Mouse (Mus musculus) forebrain, embryonic 15.5 days (tissue): ENCODE measurements at regions not wholly inside any gene's neighbourhood (a gene's known extent, or its start where the extent isn't known, plus 50 kb on each side); places are given as distances from the start of the nearest gene placed in this dataset.

Experiments used
- ATAC-seq: fragments of 200-750 bp; cut with Nextera tagmentation; replicated peaks from 2 replicates; pipeline ENCODE4 v1.8.0; 2017; ENCODE audit warnings: mild to moderate bottlenecking, moderate TSS enrichment, moderate library complexity
- H3K27ac ChIP-seq: fragments of 300-500 bp; sonication (generic); replicated peaks from 2 replicates; pipeline ENCODE4 v1.5.1; 2015; ENCODE audit warnings: mild to moderate bottlenecking, inconsistent platforms
- H3K27me3 ChIP-seq: fragments of 300-500 bp; sonication (generic); 2 replicates; pipeline ENCODE4 v1.6.1; 2015; ENCODE audit warnings: inconsistent platforms
- H3K36me3 ChIP-seq: fragments of 300-500 bp; sonication (generic); 2 replicates; pipeline ENCODE4 v1.6.1; 2015; ENCODE audit warnings: mild to moderate bottlenecking, inconsistent platforms
- H3K4me1 ChIP-seq: fragments of 300-500 bp; sonication (generic); 2 replicates; pipeline ENCODE4 v1.6.1; 2015; ENCODE audit warnings: inconsistent platforms
- H3K4me2 ChIP-seq: fragments of 300-500 bp; sonication (generic); replicated peaks from 2 replicates; pipeline ENCODE4 v1.6.1; 2015; ENCODE audit warnings: mild to moderate bottlenecking, inconsistent platforms
- H3K4me3 ChIP-seq: fragments of 300-500 bp; sonication (generic); 2 replicates; pipeline ENCODE4 v1.5.1; 2015; ENCODE audit warnings: mild to moderate bottlenecking, inconsistent platforms
- H3K9ac ChIP-seq: fragments of 300-500 bp; sonication (generic); replicated peaks from 2 replicates; pipeline ENCODE4 v1.6.1; 2015; ENCODE audit warnings: mild to moderate bottlenecking, inconsistent platforms
- H3K9me3 ChIP-seq: fragments of 300-500 bp; sonication (generic); 2 replicates; pipeline ENCODE4 v1.6.1; 2016; ENCODE audit warnings: inconsistent platforms
- WGBS: fragments of 180-500 bp; shearing (Covaris S2); methylation state at CpG from one replicate; pipeline ENCODE4 v1.1.7; 2015; ENCODE audit warnings: mixed read lengths; 5-methylcytosine and 5-hydroxymethylcytosine counted together

- no peaks in the 10 kb centered on the region for H3K36me3 ChIP-seq
- no peak overlapping the region for H3K4me3 ChIP-seq
- H3K9me3 ChIP-seq: no peaks in the 10 kb centered on the region
- no peak for ATAC-seq
- H3K27ac ChIP-seq: no peak overlapping the region
- H3K27me3 ChIP-seq: no peaks in the 10 kb centered on the region
- H3K9ac ChIP-seq: no peak overlapping the region
- H3K4me2 ChIP-seq: no peak overlapping the region
- no peaks in the 10 kb centered on the region for H3K4me1 ChIP-seq
Measured at GRCm38 (mm10) chr15:97571885-97572284, 133.7 kb downstream of the Rpap3 start.

DNA sequence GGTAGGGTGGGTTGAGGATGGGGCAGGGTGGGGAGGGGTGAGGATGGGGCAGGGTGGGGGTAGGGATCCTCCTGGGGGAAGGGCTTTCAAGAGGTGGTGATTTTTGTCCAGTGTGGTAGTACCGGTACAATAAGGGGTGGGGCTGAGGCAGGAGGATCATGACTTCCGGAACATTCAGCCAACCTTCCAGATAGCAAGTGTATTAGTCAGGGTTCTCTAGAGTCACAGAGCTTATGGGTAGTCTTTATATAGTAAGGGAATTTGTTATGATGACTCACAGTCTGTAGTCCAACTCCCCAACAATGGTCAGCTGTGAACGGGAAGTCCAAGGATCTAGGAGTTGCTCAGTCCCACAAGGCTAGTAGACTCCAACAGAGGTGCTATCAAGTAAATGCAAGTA lies 145.5 kb downstream of the Rpap3 start:
- no peak overlapping the region for H3K4me2 ChIP-seq
- WGBS: 96% methylated on average over 3 of the region's 3 CpGs
- ATAC-seq: no peak
- H3K4me3 ChIP-seq: no peak overlapping the region
- H3K27me3 ChIP-seq: no peaks in the 10 kb centered on the region
- no peaks in the 10 kb centered on the region for H3K9me3 ChIP-seq
- H3K36me3 ChIP-seq: no peaks in the 10 kb centered on the region
- no peak overlapping the region for H3K9ac ChIP-seq
- H3K4me1 ChIP-seq: no peaks in the 10 kb centered on the region
- H3K27ac ChIP-seq: no peak overlapping the region

- no peak overlapping the region for H3K27ac ChIP-seq
- 94% methylated on average over 7 of the region's 7 CpGs for WGBS
- no peaks in the 10 kb centered on the region for H3K27me3 ChIP-seq
- H3K36me3 ChIP-seq: no peaks in the 10 kb centered on the region
- H3K9ac ChIP-seq: no peak overlapping the region
- H3K4me1 ChIP-seq: no peaks in the 10 kb centered on the region
- no peak overlapping the region for H3K4me3 ChIP-seq
- no peak overlapping the region for H3K4me2 ChIP-seq
- ATAC-seq: no peak
- no peaks in the 10 kb centered on the region for H3K9me3 ChIP-seq
Measured at GRCm38 (mm10) chr15:97558725-97559124, 146.9 kb downstream of the Rpap3 start.

GRCm38 (mm10) chr15:97548354-97548753 lies 157.3 kb downstream of the Rpap3 start:
- H3K27me3 ChIP-seq: no peaks in the 10 kb centered on the region
- no peaks in the 10 kb centered on the region for H3K4me1 ChIP-seq
- H3K9me3 ChIP-seq: no peaks in the 10 kb centered on the region
- no peaks in the 10 kb centered on the region for H3K36me3 ChIP-seq
- 91% methylated on average over 4 of the region's 4 CpGs for WGBS
- no peak overlapping the region for H3K4me3 ChIP-seq
- no peak overlapping the region for H3K27ac ChIP-seq
- H3K4me2 ChIP-seq: no peak overlapping the region
- no peak for ATAC-seq
- no peak overlapping the region for H3K9ac ChIP-seq

GRCm38 (mm10) chr15:97545034-97545433 lies 160.6 kb downstream of the Rpap3 start:
- Histone ChIP-seq H3K4me3 (no peak overlapping the region), H3K9ac (no peak overlapping the region), H3K9me3 (no peaks in the 10 kb centered on the region), H3K27ac (no peak overlapping the region), H3K4me2 (no peak overlapping the region), H3K4me1 (no peaks in the 10 kb centered on the region), H3K27me3 (no peaks in the 10 kb centered on the region), H3K36me3 (no peaks in the 10 kb centered on the region)
- WGBS: 86% methylated on average over 11 of the region's 11 CpGs
- no peak for ATAC-seq

DNA sequence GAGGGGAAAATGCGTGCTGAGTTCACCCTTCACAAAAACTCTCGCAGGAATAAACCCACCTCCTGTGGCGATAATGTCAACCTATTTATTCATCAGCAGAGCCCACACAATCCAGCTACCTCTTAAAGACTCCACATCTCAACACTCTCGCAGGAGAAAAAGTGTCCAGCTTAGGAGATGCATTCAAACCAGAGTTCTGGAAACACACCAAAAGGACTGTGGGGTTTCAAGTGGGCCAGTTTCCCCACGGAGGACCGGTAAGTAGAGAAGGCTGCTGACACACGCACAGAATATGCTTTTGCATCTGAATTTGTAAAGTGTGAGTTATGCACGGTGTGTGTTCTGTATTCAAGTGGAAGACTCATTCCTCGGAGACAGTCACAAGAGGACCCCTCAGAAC lies 164.0 kb downstream of the Rpap3 start:
- Histone ChIP-seq H3K4me3 (no peak overlapping the region), H3K9me3 (no peaks in the 10 kb centered on the region), H3K4me1 (no peaks in the 10 kb centered on the region), H3K27me3 (no peaks in the 10 kb centered on the region), H3K9ac (no peak overlapping the region), H3K4me2 (no peak overlapping the region), H3K36me3 (no peaks in the 10 kb centered on the region), H3K27ac (no peak overlapping the region)
- 68% methylated on average over 9 of the region's 9 CpGs for WGBS
- no peak for ATAC-seq

DNA sequence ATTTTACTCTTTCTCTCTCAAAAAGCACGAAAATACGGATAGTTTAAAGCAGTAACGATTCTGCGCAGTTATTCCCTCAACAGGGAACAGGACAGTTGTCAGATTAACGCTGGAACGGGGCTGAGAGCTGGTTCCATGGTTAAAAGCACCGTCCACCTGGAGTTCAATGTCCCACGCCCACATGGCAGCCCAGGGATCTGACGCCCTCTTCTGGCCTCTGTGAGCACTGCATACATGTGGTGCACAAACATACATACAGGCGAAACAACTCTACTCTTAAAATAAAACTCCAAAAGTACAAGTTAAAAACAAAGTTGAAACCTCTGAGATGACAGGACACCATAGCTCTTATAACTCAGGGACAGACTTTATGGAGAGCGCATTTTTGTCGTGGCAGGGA lies 169.5 kb downstream of the Rpap3 start:
- WGBS: 86% methylated on average over 12 of the region's 12 CpGs
- H3K9me3 ChIP-seq: no peaks in the 10 kb centered on the region
- no peaks in the 10 kb centered on the region for H3K4me1 ChIP-seq
- H3K27me3 ChIP-seq: no peaks in the 10 kb centered on the region
- H3K27ac ChIP-seq: no peak overlapping the region
- H3K36me3 ChIP-seq: no peaks in the 10 kb centered on the region
- H3K9ac ChIP-seq: no peak overlapping the region
- no peak overlapping the region for H3K4me2 ChIP-seq
- H3K4me3 ChIP-seq: no peak overlapping the region
- ATAC-seq: no peak

DNA sequence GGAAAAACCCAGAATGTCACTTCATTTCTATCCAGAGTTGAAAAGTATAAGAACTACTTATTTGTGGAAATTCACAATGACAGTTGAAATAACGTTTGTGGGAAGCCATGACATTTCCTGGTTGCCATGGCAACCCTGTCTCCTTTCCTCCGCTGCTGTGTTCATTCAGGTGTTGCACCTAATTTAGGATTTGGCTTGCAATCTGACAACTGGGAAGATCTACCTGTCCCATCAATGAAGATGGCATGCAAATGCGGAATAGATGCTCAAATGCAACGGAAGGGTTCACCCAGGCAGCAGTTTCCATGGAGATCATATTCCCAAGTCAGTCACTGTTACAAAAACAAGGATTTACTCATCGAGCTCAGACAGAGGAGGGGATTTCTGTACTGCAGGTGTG lies 170.7 kb downstream of the Rpap3 start:
- H3K27me3 ChIP-seq: no peaks in the 10 kb centered on the region
- 0 out of 2 replicates have a peak, but pooled peaks have one; percentile 41 for ATAC-seq
- 61% methylated on average over 5 of the region's 5 CpGs for WGBS
- H3K4me1 ChIP-seq: no peaks in the 10 kb centered on the region
- H3K9ac ChIP-seq: no peak overlapping the region
- H3K4me3 ChIP-seq: no peak overlapping the region
- no peak overlapping the region for H3K4me2 ChIP-seq
- no peaks in the 10 kb centered on the region for H3K36me3 ChIP-seq
- no peak overlapping the region for H3K27ac ChIP-seq
- no peaks in the 10 kb centered on the region for H3K9me3 ChIP-seq

DNA sequence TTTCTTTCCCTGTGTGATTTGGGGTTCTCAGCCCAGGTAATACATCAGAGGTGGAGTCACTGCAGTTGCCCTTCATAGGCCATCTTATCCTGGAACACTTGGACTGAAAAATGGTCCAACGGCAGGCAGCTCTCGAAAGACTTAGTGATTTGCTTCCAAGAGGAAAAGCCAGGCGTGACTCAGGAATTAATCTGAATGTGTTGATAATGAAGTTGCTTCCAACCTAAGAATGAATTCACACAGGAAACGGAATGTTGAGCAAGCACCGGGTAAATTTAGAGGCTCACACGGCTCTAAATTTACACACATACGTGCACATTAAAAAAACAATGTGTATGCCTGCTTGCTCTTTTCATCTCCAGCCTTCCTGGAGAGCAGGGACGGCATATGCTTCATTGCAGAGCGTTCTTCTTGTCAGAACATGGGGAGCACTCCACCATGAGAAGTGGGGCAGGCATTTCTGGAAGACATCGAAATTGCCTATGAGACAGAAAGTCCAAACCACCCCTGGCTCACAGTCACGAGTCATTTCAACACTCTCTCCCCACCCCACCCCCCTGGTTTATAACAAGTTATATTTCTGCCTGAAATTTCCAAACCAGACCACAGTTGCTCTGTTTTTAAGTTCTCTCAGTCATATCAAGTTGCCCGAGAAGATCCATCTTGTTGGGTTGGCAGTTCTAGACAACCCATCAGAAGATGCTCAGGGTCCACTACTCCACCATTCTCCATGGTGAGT lies 171.9 kb downstream of the Rpap3 start:
- Histone ChIP-seq H3K4me3 (no peak overlapping the region), H3K4me1 (no peaks in the 10 kb centered on the region), H3K9ac (no peak overlapping the region), H3K4me2 (no peak overlapping the region), H3K27ac (0 out of 2 replicates have a peak overlapping the region, but pooled peaks have one; percentile 29), H3K9me3 (no peaks in the 10 kb centered on the region), H3K27me3 (no peaks in the 10 kb centered on the region), H3K36me3 (no peaks in the 10 kb centered on the region)
- ATAC-seq: no peak
- 87% methylated on average over 12 of the region's 12 CpGs for WGBS

DNA sequence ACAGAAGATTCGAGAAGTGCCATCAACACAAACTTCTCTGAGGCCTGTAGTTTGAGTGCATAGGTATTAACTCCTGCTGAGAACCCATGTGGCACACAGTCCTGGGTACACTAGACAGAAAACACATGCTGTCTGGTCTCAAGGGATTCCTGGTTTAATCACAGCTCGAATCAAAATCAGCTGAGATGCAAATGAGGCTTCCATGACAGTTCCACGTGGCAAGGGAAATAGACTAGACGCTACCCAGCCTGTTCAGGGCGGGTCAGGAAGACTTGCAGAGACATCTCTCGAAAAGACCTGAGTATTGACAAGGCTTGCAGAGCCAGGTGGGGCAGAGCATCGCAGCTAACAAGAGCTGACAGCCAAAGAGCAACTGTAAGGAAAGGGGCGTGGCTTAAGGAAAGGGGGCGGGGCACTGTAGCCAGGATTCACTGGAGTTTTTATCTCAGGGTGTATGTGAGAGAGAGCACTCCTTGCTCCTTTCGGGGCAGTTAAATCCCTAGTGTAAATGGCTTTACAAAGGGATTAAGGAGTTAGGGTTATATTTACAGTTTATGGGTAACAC lies 173.2 kb downstream of the Rpap3 start:
- Histone ChIP-seq H3K36me3 (no peaks in the 10 kb centered on the region), H3K9me3 (no peaks in the 10 kb centered on the region), H3K4me3 (no peak overlapping the region), H3K4me1 (no peaks in the 10 kb centered on the region), H3K27ac (no peak overlapping the region), H3K27me3 (no peaks in the 10 kb centered on the region), H3K9ac (no peak overlapping the region), H3K4me2 (no peak overlapping the region)
- no peak for ATAC-seq
- WGBS: 67% methylated on average over 10 of the region's 10 CpGs

GRCm38 (mm10) chr15:97528291-97529050 lies 177.2 kb downstream of the Rpap3 start:
- H3K4me1 ChIP-seq: no peaks in the 10 kb centered on the region
- 84% methylated on average over 11 of the region's 11 CpGs for WGBS
- no peak overlapping the region for H3K4me2 ChIP-seq
- no peaks in the 10 kb centered on the region for H3K36me3 ChIP-seq
- H3K9ac ChIP-seq: no peak overlapping the region
- H3K27me3 ChIP-seq: no peaks in the 10 kb centered on the region
- no peaks in the 10 kb centered on the region for H3K9me3 ChIP-seq
- H3K4me3 ChIP-seq: no peak overlapping the region
- H3K27ac ChIP-seq: no peak overlapping the region
- ATAC-seq: no peak

GRCm38 (mm10) chr15:97520395-97520794 lies 185.2 kb downstream of the Rpap3 start:
- Histone ChIP-seq H3K36me3 (no peaks in the 10 kb centered on the region), H3K9ac (no peak overlapping the region), H3K27ac (no peak overlapping the region), H3K27me3 (no peaks in the 10 kb centered on the region), H3K9me3 (no peaks in the 10 kb centered on the region), H3K4me1 (no peaks in the 10 kb centered on the region), H3K4me2 (no peak overlapping the region), H3K4me3 (no peak overlapping the region)
- ATAC-seq: no peak
- 92% methylated on average over 2 of the region's 2 CpGs for WGBS
